Mouse (Mus musculus): Measurements from ENCODE around the gene Tbl3. TPM values are rescaled to one million over a fixed set of nuclear protein-coding genes. Genes with fewer than 3 reads are reported as not detected.

The Tbl3 gene
- polyA plus RNA-seq, 1 experiment from 2014 or later = 25.2 TPM

DNA sequence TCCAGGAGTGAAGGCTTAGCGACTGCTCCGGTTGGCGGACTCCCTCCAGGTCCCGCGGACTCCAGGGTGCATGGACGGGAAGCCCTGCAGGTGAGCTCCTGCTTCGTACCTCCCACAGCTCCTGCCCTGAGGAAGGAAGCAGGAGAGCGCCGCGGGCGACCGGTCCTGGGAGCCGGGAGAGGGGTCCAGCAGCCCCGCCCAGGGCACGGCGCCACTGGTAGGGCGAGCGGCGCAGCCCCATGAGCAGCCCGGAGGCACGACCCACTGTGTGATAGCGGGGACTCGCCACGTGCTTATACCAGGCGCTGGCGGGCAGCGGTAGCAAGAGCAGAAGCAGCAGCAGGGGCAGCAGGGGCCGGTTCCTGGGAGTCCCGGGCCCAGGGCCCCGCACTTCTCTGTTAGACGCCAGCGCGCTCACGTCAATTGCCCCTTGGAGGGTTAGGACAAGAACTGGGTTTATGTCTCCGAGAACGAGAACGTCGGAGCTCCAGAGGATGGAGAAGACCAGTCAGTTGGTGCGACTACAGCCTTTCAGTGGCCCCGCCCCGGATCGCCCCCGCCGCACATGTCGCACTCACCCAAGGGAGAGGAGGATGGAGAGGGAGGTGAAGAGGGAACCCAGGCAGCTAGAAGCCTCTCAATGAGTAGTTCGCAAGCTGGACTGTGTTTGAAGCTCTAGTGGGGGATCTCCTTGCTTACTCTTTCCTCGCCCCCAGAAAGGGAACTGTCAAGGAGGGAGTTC is 49.3 kb downstream of the Tbl3 start, which contains the start of gene Npw:
TSS of gene Npw (minus strand) at position 441 of the 742 bp plus-strand sequence.
- H3K4me2 ChIP-seq (replicated peaks; ENCODE audit: low read depth) = peak within 1 kb of the TSS; percentile 72
- H3K36me3 ChIP-seq (ENCODE audit: control insufficient read depth, insufficient read depth) = no peaks in the 10 kb centered on the region
- peak within 1 kb of the TSS; percentile 40 for H3K9ac ChIP-seq (ENCODE audit: low read depth, low read length)
- H3K27me3 ChIP-seq (replicated peaks; ENCODE audit: control insufficient read depth, insufficient read depth, low read length) = peaks cover 27% of the 10 kb centered on the region
- no peaks in the 10 kb centered on the region for H3K4me1 ChIP-seq (replicated peaks; ENCODE audit: control insufficient read depth, insufficient read depth, low read length)
- TF ChIP-seq CTCF (IDR thresholded peaks at IDR 0.05; ENCODE audit: low read depth) = no peak
- H3K9me3 ChIP-seq (ENCODE audit: control insufficient read depth) = no peaks in the 10 kb centered on the region
- no peak within 1 kb of the TSS for H3K27ac ChIP-seq (ENCODE audit: low read depth, low read length)
- peak; percentile 54; the same call in 1 of the 2 replicates for ATAC-seq
- WGBS = 4% methylated on average over 47 of the region's 47 CpGs
- peak within 1 kb of the TSS; percentile 38 for H3K4me3 ChIP-seq (ENCODE audit: low read depth, low read length)

DNA sequence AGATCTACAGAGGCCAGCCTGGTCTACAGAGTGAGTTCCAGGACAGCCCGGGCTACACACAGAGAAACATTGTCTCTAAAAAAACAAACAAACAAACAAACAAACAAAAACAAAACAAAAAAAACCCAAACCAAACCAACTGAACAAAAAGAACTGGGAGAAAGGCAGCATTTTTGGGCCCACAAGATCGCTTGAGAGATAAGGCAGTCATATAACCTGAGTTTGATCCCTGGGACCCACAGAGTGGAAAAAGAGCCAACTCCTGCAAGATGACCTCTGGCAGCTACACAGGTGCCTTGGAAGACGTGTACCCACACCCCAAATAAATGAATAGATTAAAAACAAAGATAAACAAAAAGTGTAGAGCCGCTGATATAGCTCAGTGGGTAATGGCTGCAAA is 52.5 kb downstream of the Tbl3 start:
- H3K4me2 ChIP-seq (replicated peaks; ENCODE audit: low read depth) = no peak overlapping the region
- no peak overlapping the region for H3K4me3 ChIP-seq (ENCODE audit: low read depth, low read length)
- H3K27me3 ChIP-seq (replicated peaks; ENCODE audit: control insufficient read depth, insufficient read depth, low read length) = peaks cover 28% of the 10 kb centered on the region
- no peak overlapping the region for H3K9ac ChIP-seq (ENCODE audit: low read depth, low read length)
- 59% methylated on average over 4 of the region's 4 CpGs for WGBS
- no peak for TF ChIP-seq CTCF (IDR thresholded peaks at IDR 0.05; ENCODE audit: low read depth)
- no peaks in the 10 kb centered on the region for H3K36me3 ChIP-seq (ENCODE audit: control insufficient read depth, insufficient read depth)
- 0 out of 2 replicates have a peak, but pooled peaks cover under 1% of the 10 kb centered on the region for H3K4me1 ChIP-seq (replicated peaks; ENCODE audit: control insufficient read depth, insufficient read depth, low read length)
- no peak overlapping the region for H3K27ac ChIP-seq (ENCODE audit: low read depth, low read length)
- H3K9me3 ChIP-seq (ENCODE audit: control insufficient read depth) = no peaks in the 10 kb centered on the region
- ATAC-seq = no peak

DNA sequence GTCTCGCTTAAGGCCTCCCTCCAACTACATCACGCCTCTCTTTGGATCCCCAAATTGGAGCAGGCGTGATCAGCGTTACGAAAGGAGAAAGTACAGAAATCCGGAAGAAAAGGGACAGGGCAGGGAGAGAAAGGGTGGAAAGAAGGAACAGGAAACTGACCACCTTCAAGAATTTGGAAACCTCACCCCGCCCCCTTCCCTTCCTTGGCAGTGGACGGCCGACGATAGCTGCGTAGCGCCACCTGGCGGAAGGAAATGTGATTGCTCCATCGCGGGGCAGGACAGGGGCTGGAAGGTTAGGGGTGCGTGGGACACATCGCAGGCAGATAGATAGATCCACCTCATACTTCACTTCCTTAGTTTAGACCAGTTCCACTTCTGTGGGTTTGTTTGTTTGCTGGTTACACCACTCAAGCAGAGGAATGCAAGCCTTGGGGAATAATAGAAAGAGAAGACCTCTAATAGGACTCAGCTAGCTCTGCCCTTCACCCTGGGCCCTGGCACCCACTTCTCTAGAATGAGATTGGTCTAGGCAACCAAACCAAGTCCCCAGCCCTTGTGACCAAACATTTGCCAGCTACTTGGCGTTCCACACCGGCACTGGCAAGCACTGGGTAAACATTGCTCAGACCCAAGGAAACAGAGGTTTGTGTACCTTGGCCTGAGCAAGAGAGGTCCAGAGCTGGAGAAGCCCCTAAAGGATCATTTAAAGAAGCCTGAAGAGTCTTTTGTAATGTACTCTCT is 53.3 kb downstream of the Tbl3 start:
- 4% methylated on average over 19 of the region's 19 CpGs for WGBS
- Histone ChIP-seq H3K9ac (ENCODE audit: low read depth, low read length) (no peak overlapping the region), H3K27ac (ENCODE audit: low read depth, low read length) (no peak overlapping the region)

DNA sequence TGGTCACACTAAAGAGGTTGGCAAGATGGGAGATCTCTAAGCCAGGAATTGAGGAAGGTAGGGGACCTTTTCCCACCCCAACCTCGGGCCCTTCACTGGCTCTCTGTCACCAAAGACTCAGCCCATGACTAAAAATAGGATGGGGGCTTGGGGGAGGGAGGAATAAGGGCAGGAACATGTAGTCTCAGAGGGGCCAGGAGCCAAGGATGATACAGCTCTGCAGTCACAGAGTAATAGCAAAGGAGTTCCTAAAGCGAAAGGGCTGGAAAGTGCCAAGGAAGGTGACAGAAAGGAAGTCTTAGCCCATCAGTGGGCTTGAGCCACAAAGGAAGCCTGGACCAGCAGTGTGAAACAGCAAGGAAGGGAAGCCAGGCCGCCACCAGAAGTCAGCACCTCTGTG is 55.6 kb downstream of the Tbl3 start:
- no peak overlapping the region for H3K4me3 ChIP-seq (ENCODE audit: low read depth, low read length)
- no peak for ATAC-seq
- no peak for TF ChIP-seq CTCF (IDR thresholded peaks at IDR 0.05; ENCODE audit: low read depth)
- H3K9ac ChIP-seq (ENCODE audit: low read depth, low read length) = no peak overlapping the region
- WGBS = 65% methylated on average over 3 of the region's 3 CpGs
- no peaks in the 10 kb centered on the region for H3K9me3 ChIP-seq (ENCODE audit: control insufficient read depth)
- H3K4me1 ChIP-seq (replicated peaks; ENCODE audit: control insufficient read depth, insufficient read depth, low read length) = 0 out of 2 replicates have a peak, but pooled peaks cover 4% of the 10 kb centered on the region
- no peaks in the 10 kb centered on the region; the same call in 1 of the 2 replicates for H3K36me3 ChIP-seq (ENCODE audit: control insufficient read depth, insufficient read depth)
- peaks cover 6% of the 10 kb centered on the region; the same call in 1 of the 2 replicates for H3K27me3 ChIP-seq (replicated peaks; ENCODE audit: control insufficient read depth, insufficient read depth, low read length)
- H3K27ac ChIP-seq (ENCODE audit: low read depth, low read length) = no peak overlapping the region
- H3K4me2 ChIP-seq (replicated peaks; ENCODE audit: low read depth) = no peak overlapping the region

More for the DNA sequence above, 53.3 kb downstream of the Tbl3 start:
- no peaks in the 10 kb centered on the region for H3K36me3 ChIP-seq (ENCODE audit: control insufficient read depth, insufficient read depth)
- peak overlapping the region; percentile 53 for H3K4me2 ChIP-seq (replicated peaks; ENCODE audit: low read depth)
- ATAC-seq = peak; percentile 45; the same call in 1 of the 2 replicates
- 0 out of 2 replicates have a peak, but pooled peaks cover 4% of the 10 kb centered on the region for H3K4me1 ChIP-seq (replicated peaks; ENCODE audit: control insufficient read depth, insufficient read depth, low read length)
- peak; percentile 96 for TF ChIP-seq CTCF (IDR thresholded peaks at IDR 0.05; ENCODE audit: low read depth)
- H3K9me3 ChIP-seq (ENCODE audit: control insufficient read depth) = no peaks in the 10 kb centered on the region
- H3K4me3 ChIP-seq (ENCODE audit: low read depth, low read length) = 0 out of 2 replicates have a peak overlapping the region, but pooled peaks have one; percentile 4
- H3K27me3 ChIP-seq (replicated peaks; ENCODE audit: control insufficient read depth, insufficient read depth, low read length) = peaks cover 27% of the 10 kb centered on the region

DNA sequence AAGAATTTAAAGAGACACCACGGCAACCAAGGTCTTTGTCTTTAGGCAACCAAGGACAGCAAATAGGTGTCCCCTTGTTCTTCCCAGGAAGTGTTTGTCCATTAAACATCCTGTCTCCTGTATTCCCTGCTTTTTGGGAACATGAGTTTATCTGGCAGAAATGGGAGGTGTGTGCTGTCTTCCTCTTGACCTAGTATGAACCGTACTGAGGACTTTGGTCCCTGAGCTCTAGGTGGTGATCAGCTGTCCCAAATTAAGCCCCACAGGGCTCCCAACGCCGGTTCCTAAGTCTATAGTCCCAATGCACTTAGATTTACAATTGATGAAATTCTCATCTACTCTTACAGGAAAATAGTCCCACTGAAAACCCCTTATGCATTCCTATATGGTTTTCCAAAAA is 56.7 kb downstream of the Tbl3 start:
- Histone ChIP-seq H3K4me1 (replicated peaks; ENCODE audit: control insufficient read depth, insufficient read depth, low read length) (0 out of 2 replicates have a peak, but pooled peaks cover 4% of the 10 kb centered on the region), H3K4me2 (replicated peaks; ENCODE audit: low read depth) (peak overlapping the region; percentile 97), H3K9me3 (ENCODE audit: control insufficient read depth) (no peaks in the 10 kb centered on the region), H3K4me3 (ENCODE audit: low read depth, low read length) (peak overlapping the region; percentile 71; the same call in 1 of the 2 replicates), H3K36me3 (ENCODE audit: control insufficient read depth, insufficient read depth) (no peaks in the 10 kb centered on the region; the same call in 1 of the 2 replicates), H3K27me3 (replicated peaks; ENCODE audit: control insufficient read depth, insufficient read depth, low read length) (peaks cover 3% of the 10 kb centered on the region; the same call in 1 of the 2 replicates), H3K9ac (ENCODE audit: low read depth, low read length) (0 out of 2 replicates have a peak overlapping the region, but pooled peaks have one; percentile 72), H3K27ac (ENCODE audit: low read depth, low read length) (no peak overlapping the region)
- WGBS = 76% methylated on average over 4 of the region's 4 CpGs
- TF ChIP-seq CTCF (IDR thresholded peaks at IDR 0.05; ENCODE audit: low read depth) = no peak
- ATAC-seq = no peak
